Mouse (Mus musculus) liver, postnatal 0 days (tissue): ENCODE results near the gene Stt3b.

ENCODE experiments used
- CTCF ChIP-seq: sonication (generic); IDR thresholded peaks from 2 replicates; pipeline ENCODE4 v1.5.1; 2016; ENCODE audit warnings: antibody characterized with exemption, low read depth
- EP300 ChIP-seq: IDR thresholded peaks from 2 replicates; pipeline ENCODE4 v1.6.1; 2016; ENCODE audit warnings: antibody characterized with exemption, low read depth, mild to moderate bottlenecking

- TF ChIP-seq CTCF (no peak), EP300 (no peak)
Measured at GRCm38 (mm10) chr9:115205491-115205890, 104.7 kb downstream of the Stt3b start.
